Mouse (Mus musculus): ENCODE measurements around the gene Pdzd3.
"Not testable (repeated sequence)": the region's sequence is repeated elsewhere in the genome, so short reads cannot be mapped to it uniquely, and the experiment has no call there.

Gene Pdzd3

DNA sequence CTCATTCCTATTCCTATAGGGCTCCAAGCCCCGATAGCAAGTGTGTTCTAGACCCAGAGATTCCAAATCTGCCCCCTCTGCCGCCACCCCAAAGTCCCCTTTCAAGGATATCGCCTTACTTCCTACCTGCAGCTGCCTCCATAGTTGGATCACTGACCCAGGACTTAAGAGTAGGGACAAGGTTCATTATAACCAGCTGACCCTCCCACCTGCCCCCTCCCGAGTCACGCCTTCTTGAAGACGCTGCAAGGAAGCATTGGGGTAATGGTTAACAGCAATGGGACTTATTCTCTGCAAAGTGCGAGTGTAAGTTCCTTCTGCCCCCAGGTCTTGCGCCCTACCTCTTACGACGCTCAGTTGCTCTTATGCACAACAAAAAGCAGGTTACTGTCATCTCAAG lies at the start of gene Pdzd3:
Gene Pdzd3, minus strand, starts transcription at position 158 of the 400 bp plus-strand sequence.
- no peak for DNase-seq (ENCODE audit: low spot score in 2 of 2)

DNA sequence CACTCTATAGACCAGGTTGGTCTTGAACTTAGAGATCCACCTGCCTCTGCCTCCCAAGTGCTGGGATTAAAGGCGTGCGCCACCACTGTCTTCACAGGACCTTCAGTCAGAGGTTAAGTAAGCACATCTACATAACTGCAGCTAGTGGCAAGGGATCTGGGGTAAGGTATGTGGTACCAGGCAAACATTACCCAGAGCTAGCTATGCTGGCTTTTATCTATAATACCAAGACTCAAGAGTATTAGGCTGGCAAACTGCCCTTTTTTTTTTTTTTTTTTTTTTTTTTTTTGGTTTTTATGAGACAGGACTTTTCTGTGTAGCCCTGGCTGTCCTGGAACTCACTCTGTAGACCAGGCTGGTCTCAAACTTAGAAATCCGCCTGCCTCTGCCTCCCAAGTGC lies 48.7 kb upstream of the Pdzd3 start:
- DNase-seq (ENCODE audit: low spot score in 2 of 2) = not testable (repeated sequence)

- DNase-seq (ENCODE audit: low spot score in 2 of 2) = no peak
Observed at GRCm38 (mm10) chr9:44292490-44292889, 41.2 kb upstream of the Pdzd3 start.

GRCm38 (mm10) chr9:44288959-44289291 lies 37.7 kb upstream of the Pdzd3 start:
- DNase-seq (ENCODE audit: low spot score in 2 of 2) = no peak

GRCm38 (mm10) chr9:44288076-44288958 lies 37.0 kb upstream of the Pdzd3 start, which contains the start of gene Abcg4:
Gene Abcg4 (minus strand): TSS chr9:44288615.
- DNase-seq (ENCODE audit: low spot score in 2 of 2) = peak; percentile 57 to 62

GRCm38 (mm10) chr9:44287401-44288075 lies 36.3 kb upstream of the Pdzd3 start:
- DNase-seq (ENCODE audit: low spot score in 2 of 2) = peak in 1 of 2 experiments; percentile 28

DNA sequence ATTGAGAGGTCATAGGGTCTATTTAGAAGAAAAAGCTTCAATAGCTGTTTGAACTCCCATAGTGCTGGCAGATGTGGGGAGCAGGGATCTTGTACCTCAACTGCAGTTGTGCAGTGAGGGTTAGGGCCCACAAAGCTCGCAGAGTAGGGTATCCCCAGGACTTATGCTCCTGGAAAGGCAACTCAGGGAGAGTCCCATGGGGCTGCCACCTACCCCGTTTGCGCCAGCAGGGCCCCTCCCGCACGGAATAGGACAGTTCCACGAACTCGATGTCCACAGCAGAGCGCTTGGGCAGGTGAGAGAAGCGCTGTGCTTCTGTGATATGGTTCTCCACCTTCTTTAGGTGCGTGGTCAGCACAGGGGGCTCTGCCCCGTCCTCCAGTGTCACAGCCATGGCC lies 35.7 kb upstream of the Pdzd3 start:
- DNase-seq (ENCODE audit: low spot score in 2 of 2) = peak in 1 of 2 experiments; percentile 20

DNA sequence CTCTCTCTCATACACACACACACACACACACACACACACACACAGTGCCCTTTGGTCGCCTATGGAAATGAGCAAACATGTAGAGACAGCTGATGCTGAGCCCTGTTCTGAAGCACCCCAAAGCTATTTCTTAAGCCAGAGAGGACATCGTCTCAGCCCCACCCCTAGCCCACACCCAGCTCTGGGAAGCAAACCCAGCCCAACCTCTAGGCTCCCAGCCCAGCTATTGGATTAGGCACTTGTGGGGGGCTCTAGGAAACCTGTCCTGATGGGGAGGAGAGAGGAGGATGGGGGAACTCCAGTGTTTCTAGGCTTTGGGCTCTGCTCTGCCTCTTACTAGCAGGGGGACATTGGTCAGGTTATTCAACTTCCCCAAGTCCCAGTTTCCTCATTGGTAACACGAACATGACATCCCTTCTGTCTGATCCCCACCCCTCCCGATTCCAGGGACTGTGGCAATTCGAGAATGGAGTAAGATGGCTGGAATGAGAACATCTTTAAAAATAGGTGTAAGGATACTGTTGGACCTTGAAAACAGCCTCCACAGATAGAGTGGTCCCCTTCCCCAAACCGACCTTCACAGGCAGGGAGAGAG lies 35.1 kb upstream of the Pdzd3 start:
- no peak for DNase-seq (ENCODE audit: low spot score in 2 of 2)

DNA sequence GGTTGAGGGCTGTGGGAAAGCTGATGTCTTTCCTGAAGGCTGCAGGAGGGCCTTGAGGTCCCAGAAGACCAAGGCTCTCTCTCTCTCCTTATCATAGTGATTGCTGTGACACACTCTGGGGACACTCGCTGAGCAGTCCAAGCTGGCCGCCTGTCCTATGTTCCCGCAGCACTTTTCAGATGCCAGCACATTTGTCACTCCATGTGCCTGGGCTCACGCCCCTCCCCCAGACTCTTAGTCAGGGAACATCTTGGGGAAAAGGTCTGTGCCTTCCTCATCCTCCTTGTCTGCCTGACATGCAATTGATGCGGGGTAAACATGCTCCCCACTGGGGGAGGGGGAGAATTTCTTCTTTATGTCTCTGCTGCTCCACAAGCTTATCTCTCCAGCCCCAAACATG lies 31.9 kb upstream of the Pdzd3 start:
- no peak for DNase-seq (ENCODE audit: low spot score in 2 of 2)

DNA sequence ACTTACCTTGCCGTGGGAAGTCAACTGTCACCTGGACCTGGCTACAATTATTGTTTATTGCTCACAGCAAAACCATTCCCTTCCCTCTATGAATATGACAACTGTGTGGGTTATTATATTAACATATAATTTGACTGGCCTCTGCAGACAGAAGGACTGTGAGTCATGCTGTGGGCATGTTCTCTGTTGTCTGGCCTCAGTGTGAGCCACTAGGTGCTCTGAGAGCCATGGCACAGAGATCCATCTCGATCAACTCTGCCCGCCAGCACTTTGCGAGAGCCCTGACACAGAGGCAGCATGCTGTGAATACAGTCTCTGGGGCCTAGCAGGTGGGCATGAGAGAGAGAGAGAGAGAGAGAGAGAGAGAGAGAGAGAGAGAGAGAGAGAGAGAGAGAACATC lies 18.7 kb upstream of the Pdzd3 start:
- DNase-seq (ENCODE audit: low spot score in 2 of 2) = no peak

DNA sequence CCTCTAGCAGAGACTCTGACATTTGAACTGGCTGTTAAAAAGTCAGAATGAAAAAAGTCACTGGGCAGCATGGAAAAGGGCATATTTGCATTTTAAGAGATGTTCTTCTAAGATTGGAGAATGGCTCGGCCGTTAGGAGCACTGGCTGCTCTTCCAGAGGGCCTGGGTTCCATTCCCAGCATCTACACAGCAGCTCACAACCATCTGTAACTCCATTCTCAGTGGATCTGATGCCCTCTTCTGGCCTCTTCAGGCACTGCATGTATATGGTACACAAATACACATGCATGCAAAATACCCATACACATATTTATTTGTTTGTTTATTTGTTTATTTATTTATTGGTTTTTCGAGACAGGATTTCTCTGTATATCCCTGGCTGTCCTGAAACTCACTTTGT lies 17.8 kb upstream of the Pdzd3 start:
- DNase-seq (ENCODE audit: low spot score in 2 of 2) = no peak

DNA sequence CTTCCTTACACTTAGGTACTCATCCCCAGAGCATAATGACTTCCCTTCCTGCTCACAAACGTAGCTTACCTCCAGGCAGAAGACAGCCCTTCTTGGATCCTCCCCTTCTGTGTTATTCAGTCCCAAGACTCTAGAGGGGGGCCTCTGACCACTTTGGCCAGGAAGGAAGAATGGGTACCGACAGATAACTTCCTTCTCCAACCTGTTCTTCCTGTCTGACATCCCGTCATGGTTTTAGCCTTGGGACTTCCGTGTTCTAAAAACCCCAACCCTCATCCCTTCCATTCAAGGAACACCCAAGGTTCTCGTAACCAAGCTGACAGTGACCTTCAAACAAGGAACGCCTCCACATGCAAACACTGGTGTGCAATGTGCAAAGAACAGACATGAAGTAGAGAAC lies 17.2 kb upstream of the Pdzd3 start, which contains the start of gene Nlrx1:
Gene Nlrx1, minus strand, starts transcription at position 168 of the 400 bp plus-strand sequence.
- no peak for DNase-seq (ENCODE audit: low spot score in 2 of 2)

DNA sequence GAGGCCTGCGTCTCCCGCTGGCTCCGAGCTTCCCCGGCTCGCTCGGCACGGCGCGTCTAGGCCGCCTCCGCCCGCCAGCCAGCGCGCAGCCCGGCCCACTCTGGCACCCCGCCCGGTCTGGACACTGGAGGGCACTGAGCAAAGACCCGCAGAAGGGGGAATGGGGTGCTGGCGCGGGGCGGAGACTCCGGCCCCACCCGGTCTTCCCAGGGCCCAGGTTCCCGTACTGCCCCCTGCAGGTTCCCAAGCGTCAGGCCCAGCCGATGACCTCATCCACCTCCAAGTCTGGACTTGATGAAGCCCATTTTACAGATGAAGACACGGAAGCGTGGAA lies 16.7 kb upstream of the Pdzd3 start:
- DNase-seq (ENCODE audit: low spot score in 2 of 2) = peak; percentile 76 to 79

- no peak for DNase-seq (ENCODE audit: low spot score in 2 of 2)
Observed at GRCm38 (mm10) chr9:44267319-44268026, 16.2 kb upstream of the Pdzd3 start.

DNA sequence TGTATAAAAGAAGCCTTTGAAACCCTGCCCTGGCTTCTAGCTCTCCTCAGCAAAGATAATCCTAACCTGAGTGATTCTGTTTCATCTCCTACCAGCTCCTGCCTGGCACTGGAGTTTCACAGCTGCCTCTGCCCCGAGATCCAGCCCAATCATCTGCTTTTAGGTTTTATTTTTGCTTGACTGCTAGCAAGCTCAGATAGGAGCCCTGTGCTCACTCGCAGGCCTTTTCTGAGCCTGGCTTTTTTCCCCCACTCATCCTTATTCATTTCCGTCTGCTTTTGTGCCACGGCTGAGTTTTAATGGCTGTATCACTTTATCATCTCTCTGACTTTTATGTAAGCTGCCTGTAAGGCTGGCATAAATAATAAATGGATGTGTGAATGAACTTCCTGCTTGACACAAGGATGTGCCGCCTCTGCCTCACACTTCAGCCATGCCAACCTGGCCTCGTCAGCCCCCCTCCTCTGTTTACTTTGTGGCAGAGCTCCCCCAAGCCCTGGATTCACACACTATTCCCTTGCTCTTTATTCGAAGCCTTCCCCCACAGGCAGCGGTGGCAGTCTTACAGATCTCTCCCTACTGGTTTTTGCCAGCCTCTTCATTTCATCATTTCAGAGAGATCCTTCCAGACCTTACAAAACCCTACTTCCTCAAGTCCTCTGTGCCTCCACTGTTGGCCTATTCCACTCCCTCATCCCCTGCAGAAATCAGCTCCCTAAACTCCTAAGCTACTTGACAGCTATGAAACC lies 15.4 kb upstream of the Pdzd3 start:
- peak; percentile 51 to 68 for DNase-seq (ENCODE audit: low spot score in 2 of 2)

GRCm38 (mm10) chr9:44261388-44261787 lies 10.1 kb upstream of the Pdzd3 start:
- DNase-seq (ENCODE audit: low spot score in 2 of 2) = no peak

GRCm38 (mm10) chr9:44259014-44259413 lies 7.7 kb upstream of the Pdzd3 start:
- no peak for DNase-seq (ENCODE audit: low spot score in 2 of 2)

GRCm38 (mm10) chr9:44256213-44256612 lies 4.9 kb upstream of the Pdzd3 start:
- no peak for DNase-seq (ENCODE audit: low spot score in 2 of 2)

DNA sequence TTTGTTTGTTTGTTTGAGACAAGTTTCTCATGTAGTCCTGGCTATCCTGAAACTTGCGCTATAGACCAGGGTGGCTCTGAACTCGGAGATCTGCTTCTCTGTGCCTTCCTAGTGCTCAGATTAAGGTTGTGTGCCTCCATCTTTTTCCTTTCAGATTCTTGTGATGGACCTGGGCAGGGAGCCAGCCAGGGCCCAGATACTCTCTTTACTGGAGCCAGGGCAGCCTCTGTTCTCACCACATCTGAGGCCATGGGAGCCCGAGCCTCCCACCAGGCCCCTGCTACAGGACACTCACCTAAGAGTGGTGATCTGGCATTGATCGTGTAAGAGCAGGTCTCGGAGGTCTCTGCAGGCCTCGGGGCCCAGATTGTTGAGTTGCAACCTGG lies 3.9 kb upstream of the Pdzd3 start:
- no peak for DNase-seq (ENCODE audit: low spot score in 2 of 2)

GRCm38 (mm10) chr9:44254508-44255135 lies 3.4 kb upstream of the Pdzd3 start:
- DNase-seq (ENCODE audit: low spot score in 2 of 2) = no peak

- no peak for DNase-seq (ENCODE audit: low spot score in 2 of 2)
Observed at GRCm38 (mm10) chr9:44253441-44253840, 2.2 kb upstream of the Pdzd3 start.
